Mouse (Mus musculus) embryonic facial prominence, embryonic 14.5 days (tissue): ENCODE measurements around the gene Pcif1. TPM values are rescaled to one million over a fixed set of nuclear protein-coding genes. Genes with fewer than 3 reads are reported as not detected.
"Not testable (repeated sequence)": the region's sequence is repeated elsewhere in the genome, so short reads cannot be mapped to it uniquely, and the experiment has no call there.

Experiments used
- ATAC-seq: fragments of 200-750 bp; cut with Nextera tagmentation; 2 replicates; pipeline ENCODE4 v1.8.0; 2017; ENCODE audit warnings: low read depth, moderate number of reproducible peaks, moderate TSS enrichment
- DNase-seq: peaks from one replicate; pipeline ENCODE4 v3.0.0-alpha.2; 2015; ENCODE audit warnings: low spot score
- H3K27ac ChIP-seq: fragments of 300-500 bp; sonication (generic); replicated peaks from 2 replicates; pipeline ENCODE4 v1.5.1; 2014; ENCODE audit warnings: low read depth, mild to moderate bottlenecking, low read length, moderate library complexity
- H3K27me3 ChIP-seq: fragments of 300-500 bp; sonication (generic); replicated peaks from 2 replicates; pipeline ENCODE4 v1.6.1; 2014; ENCODE audit warnings: low read length; ENCODE audit not compliant: control insufficient read depth, insufficient read depth
- H3K36me3 ChIP-seq: fragments of 300-500 bp; sonication (generic); 2 replicates; pipeline ENCODE4 v1.6.1; 2014; ENCODE audit warnings: low read length, mixed read lengths; ENCODE audit not compliant: control insufficient read depth, insufficient read depth
- H3K4me1 ChIP-seq: fragments of 300-500 bp; sonication (generic); 2 replicates; pipeline ENCODE4 v1.6.1; 2014; ENCODE audit warnings: antibody characterized with exemption, low read length; ENCODE audit not compliant: control insufficient read depth, insufficient read depth
- H3K4me2 ChIP-seq: fragments of 300-500 bp; sonication (generic); 2 replicates; pipeline ENCODE4 v1.6.1; 2014; ENCODE audit warnings: low read depth, mild to moderate bottlenecking, low read length, moderate library complexity, mixed read lengths
- H3K4me3 ChIP-seq: fragments of 300-500 bp; sonication (generic); 2 replicates; pipeline ENCODE4 v1.5.1; 2014; ENCODE audit warnings: low read depth, mild to moderate bottlenecking, low read length
- H3K9ac ChIP-seq: fragments of 300-500 bp; sonication (generic); 2 replicates; pipeline ENCODE4 v1.6.1; 2014; ENCODE audit warnings: low read depth, mild to moderate bottlenecking, low read length, moderate library complexity, mixed read lengths
- H3K9me3 ChIP-seq: fragments of 300-500 bp; sonication (generic); 2 replicates; pipeline ENCODE4 v1.6.1; 2016; ENCODE audit warnings: low read length; ENCODE audit not compliant: control insufficient read depth
- WGBS: fragments of 180-500 bp; shearing (Covaris S2); extraction: QIAGEN DNeasy Blood & Tissue Kit; methylation state at CpG from one replicate; pipeline ENCODE4 v1.1.7; 2014; 5-methylcytosine and 5-hydroxymethylcytosine counted together
- polyA plus RNA-seq: library from polyadenylated mRNA; unstranded; fragments of >200 nt; fragmentation: Nextera tagmentation; extraction: Ambion mirVana; gene quantifications from 2 replicates; pipeline ENCODE4 v1.2.1, GENCODE M21; 2014

The Pcif1 gene
- polyA plus RNA-seq, 1 experiment from 2014 or later, result 56.9 TPM

DNA sequence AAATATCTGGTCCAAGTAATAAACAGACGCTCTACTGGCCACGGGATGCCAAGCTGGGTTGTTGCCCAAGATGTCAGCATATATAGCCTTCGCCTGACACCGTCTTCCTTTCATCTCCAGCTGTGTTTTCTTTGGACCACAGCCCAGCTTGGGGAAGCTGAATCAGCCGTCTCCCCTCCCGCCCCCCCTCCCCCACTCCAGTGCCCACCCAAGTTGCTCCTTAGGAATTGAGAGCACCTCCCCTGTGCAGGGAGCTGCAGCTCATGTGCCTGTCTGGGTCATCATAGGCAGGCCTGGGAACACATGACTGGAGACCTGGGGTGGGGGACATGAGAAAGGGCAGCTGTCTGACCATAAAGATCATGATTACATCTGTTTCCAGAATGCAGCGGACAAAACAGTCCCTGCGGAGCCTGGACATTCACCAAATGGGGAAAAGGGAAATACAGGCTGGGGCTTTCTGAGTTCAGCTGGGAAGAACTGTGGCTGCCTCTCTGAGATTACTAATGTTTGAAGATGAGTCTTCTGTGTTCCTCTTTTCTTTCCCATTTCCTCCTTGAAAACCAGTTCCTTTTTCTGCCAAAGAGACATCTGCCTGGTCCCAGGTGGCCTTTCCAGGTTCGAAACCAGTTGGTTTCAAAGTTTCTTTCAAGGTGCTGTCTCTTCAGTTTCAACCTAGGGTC is 16.8 kb upstream of the Pcif1 start:
- Histone ChIP-seq H3K27me3 (peaks cover 4% of the 10 kb centered on the region; the same call in 1 of the 2 replicates), H3K36me3 (no peaks in the 10 kb centered on the region), H3K9me3 (no peaks in the 10 kb centered on the region), H3K4me3 (no peak overlapping the region), H3K4me1 (peaks cover 12% of the 10 kb centered on the region), H3K4me2 (no peak overlapping the region), H3K9ac (no peak overlapping the region), H3K27ac (peak overlapping the region; percentile 33; the same call in 1 of the 2 replicates)
- DNase-seq, result peak; percentile 87
- WGBS, result 33% methylated on average over 8 of the region's 9 CpGs
- ATAC-seq, result peak; percentile 67

- not testable (repeated sequence) for H3K4me2 ChIP-seq, H3K27me3 ChIP-seq, H3K9ac ChIP-seq, ATAC-seq, DNase-seq, H3K4me3 ChIP-seq, H3K9me3 ChIP-seq, H3K27ac ChIP-seq, H3K36me3 ChIP-seq
- peaks cover 12% of the 10 kb centered on the region for H3K4me1 ChIP-seq
- WGBS, result 91% methylated on average over 7 of the region's 9 CpGs
Observed at GRCm38 (mm10) chr2:164863411-164863810, 15.7 kb upstream of the Pcif1 start.

DNA sequence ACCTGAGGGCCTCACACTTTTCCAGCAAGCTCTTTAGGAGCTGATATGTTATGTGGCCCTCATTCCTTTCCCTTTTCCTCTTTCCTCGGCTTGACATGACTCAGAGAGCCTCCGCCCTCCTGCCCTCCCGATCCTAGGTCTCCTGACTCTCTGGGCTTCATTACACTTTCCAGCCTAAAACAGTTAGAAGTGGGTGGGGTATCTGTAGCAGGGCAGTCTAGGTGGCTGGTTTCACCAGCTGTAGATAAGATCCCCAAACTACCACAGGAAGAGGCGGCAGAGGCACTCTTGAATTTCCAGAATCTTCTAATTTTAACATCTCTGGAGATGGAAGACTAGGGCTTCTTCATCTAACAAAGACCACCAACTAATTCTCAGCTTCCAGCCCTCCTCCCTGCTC is 14.5 kb upstream of the Pcif1 start:
- Histone ChIP-seq H3K4me3 (no peak overlapping the region), H3K27me3 (no peaks in the 10 kb centered on the region), H3K27ac (no peak overlapping the region), H3K9ac (no peak overlapping the region), H3K36me3 (no peaks in the 10 kb centered on the region), H3K4me2 (no peak overlapping the region), H3K4me1 (peaks cover 9% of the 10 kb centered on the region), H3K9me3 (peaks cover 5% of the 10 kb centered on the region; the same call in 1 of the 2 replicates)
- ATAC-seq (no peak), DNase-seq (no peak)
- WGBS, result 74% methylated on average over 4 of the region's 4 CpGs

DNA sequence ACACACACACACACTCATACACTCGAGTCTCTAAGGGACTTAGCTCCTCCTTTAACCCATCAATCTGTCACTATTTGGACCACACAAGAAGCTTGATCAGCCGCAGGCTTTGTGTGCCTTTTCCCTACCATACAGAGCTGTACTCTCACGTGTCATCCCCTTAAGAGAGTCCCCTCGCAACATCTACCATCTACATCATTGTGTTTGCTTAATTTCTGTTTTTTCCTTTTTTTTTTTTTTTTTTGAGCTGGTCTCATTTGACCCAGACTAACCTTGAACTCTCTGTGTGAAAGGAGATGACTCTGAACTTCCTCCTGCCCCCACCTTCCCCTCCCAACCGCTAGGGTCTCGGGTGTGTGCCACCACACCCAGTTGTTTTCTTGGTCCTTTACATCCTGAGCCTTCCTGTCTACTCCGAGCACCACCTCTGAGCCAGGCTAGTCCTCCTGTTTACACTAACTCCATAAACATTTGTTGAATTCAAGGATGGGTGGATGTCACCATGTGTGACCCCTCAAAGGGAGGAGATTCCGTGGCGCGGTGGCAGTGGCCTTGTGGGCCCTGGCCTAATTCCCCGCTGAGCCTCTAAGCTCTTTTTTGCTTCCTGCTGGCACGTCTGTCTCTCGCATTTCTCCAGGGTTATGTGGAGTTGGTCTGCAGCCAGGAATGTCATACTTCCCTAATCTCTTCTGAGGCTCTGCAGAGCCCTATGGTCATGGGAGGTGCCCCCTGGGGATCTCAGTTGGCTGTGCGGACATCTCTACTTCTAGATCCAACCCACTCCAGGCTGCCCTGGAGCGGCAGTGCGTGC is 12.2 kb upstream of the Pcif1 start:
- WGBS, result 40% methylated on average over 16 of the region's 16 CpGs

DNA sequence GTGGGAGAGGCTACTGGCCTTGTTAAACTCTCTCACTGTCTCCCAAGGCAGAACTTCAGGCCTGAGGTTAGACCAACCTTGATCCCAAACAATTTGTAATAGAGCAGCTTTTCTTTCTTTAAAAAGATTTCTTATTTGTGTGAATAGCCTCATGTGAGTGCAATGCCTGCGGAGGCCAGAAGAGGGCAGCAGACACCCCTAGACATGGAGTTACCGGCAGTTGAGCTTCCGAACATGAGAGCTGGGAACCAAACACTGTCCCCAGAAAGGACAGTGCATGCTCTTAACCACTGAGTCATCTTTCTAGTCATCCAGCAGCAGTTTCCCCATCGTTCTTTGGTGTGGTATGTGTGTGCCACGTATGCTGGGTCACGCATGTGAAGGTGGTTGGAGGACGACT is 11.5 kb upstream of the Pcif1 start:
- Histone ChIP-seq H3K4me1 (peaks cover under 1% of the 10 kb centered on the region; the same call in 1 of the 2 replicates), H3K36me3 (no peaks in the 10 kb centered on the region), H3K9me3 (peaks cover 5% of the 10 kb centered on the region; the same call in 1 of the 2 replicates), H3K4me2 (no peak overlapping the region), H3K9ac (no peak overlapping the region), H3K4me3 (no peak overlapping the region), H3K27ac (0 out of 2 replicates have a peak overlapping the region, but pooled peaks have one; percentile 58), H3K27me3 (no peaks in the 10 kb centered on the region)
- DNase-seq (no peak), ATAC-seq (no peak)
- WGBS, result 93% methylated on average over 7 of the region's 7 CpGs

More for the DNA sequence above, 12.2 kb upstream of the Pcif1 start:
- Histone ChIP-seq H3K27ac (peak overlapping the region; percentile 58), H3K36me3 (no peaks in the 10 kb centered on the region), H3K9ac (no peak overlapping the region), H3K4me2 (no peak overlapping the region), H3K4me3 (no peak overlapping the region), H3K27me3 (no peaks in the 10 kb centered on the region), H3K9me3 (peaks cover 5% of the 10 kb centered on the region; the same call in 1 of the 2 replicates), H3K4me1 (peaks cover 7% of the 10 kb centered on the region)
- DNase-seq (peak; percentile 82), ATAC-seq (no peak)

DNA sequence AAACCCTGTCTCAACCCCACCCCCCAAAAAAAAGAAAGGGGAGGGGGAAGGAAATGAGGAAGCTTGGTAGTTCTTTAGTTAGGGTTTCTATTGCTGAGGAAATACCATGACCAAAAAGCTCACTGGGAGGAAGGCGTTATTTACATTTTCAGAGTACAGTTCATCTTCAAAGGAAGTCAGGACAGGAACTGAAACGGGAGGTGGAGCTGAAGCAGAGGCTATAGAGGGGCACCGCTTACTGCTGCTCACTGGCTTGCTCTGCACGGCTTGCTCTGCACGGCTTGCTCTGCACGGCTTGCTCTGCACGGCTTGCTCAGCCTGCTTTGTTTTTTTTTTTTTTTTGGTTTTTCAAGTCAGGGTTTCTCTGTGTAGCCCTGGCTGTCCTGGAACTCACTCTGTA is 10.6 kb upstream of the Pcif1 start:
- no peak overlapping the region for H3K4me3 ChIP-seq
- ATAC-seq (no peak), DNase-seq (no peak)
- no peaks in the 10 kb centered on the region for H3K36me3 ChIP-seq
- 80% methylated on average over 7 of the region's 7 CpGs for whole genome bisulfite sequencing
- H3K4me2 ChIP-seq, result no peak overlapping the region
- no peaks in the 10 kb centered on the region for H3K27me3 ChIP-seq
- no peaks in the 10 kb centered on the region for H3K4me1 ChIP-seq
- peaks cover 5% of the 10 kb centered on the region; the same call in 1 of the 2 replicates for H3K9me3 ChIP-seq
- H3K27ac ChIP-seq, result no peak overlapping the region
- no peak overlapping the region for H3K9ac ChIP-seq

DNA sequence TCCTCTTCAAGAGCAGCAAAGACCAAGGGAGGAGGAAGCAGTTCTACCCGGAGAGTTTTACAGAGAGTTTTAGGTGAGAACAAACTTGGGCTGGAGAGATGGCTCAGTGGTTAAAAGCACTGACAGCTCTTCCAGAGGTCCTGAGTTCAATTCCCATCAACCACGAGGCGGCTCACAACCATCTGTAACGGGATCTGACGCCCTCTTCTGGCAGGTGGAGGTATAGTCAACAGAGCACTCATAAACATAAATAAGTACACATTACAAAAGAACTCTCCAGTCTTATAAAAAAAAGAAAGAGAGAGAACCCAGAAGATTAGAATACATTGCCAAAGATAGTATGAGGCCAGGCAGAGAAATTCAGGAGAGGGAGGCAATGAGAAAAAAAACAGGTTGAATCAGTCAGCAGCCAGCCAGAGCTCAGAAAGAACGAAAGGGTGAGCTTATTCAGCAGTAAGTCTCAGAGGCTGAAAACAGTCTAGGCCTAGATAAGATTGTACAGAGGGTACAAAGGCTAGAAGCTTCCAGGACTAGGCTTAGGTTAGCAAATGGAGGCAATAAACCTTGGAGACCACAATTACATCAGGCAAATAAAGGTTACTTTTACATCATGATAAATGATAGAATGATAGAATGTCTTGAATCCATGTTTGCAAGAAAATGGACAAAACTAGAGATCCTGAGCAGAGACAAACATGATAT is 7.4 kb upstream of the Pcif1 start:
- Histone ChIP-seq H3K9ac (no peak overlapping the region), H3K4me3 (no peak overlapping the region), H3K9me3 (peaks cover 5% of the 10 kb centered on the region; the same call in 1 of the 2 replicates), H3K27me3 (no peaks in the 10 kb centered on the region), H3K4me1 (peaks cover 5% of the 10 kb centered on the region; the same call in 1 of the 2 replicates), H3K4me2 (no peak overlapping the region), H3K27ac (no peak overlapping the region), H3K36me3 (no peaks in the 10 kb centered on the region)
- DNase-seq, result no peak
- 62% methylated on average over 6 of the region's 6 CpGs for WGBS
- no peak for ATAC-seq

DNA sequence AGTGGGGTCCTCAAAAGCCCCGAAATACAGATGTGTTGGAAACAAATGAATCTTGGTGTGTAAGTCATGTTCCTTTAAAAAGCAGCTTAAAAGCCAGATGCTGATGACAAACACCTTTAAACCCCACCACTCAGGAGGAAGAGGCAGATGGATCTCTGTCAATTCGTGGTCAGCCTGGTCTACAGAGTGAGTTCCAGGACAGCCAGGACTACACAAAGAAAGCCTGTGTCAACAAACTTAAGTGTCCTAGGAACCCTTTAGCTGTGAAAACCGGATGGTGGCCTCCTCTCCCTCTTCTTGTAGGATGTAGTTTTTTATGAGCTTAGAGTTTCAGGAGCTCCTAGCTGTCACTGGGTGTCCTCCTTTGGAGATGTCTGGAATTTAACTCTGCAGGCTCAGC is 5.5 kb upstream of the Pcif1 start:
- no peak for DNase-seq
- Histone ChIP-seq H3K4me1 (peaks cover 11% of the 10 kb centered on the region; the same call in 1 of the 2 replicates), H3K27ac (peak overlapping the region; percentile 68), H3K36me3 (0 out of 2 replicates have a peak, but pooled peaks cover 4% of the 10 kb centered on the region), H3K9ac (0 out of 2 replicates have a peak overlapping the region, but pooled peaks have one; percentile 19), H3K4me2 (no peak overlapping the region), H3K9me3 (no peaks in the 10 kb centered on the region), H3K27me3 (no peaks in the 10 kb centered on the region), H3K4me3 (no peak overlapping the region)
- no peak for ATAC-seq
- 54% methylated on average over 3 of the region's 3 CpGs for WGBS
